Mouse (Mus musculus): ENCODE measurements around the gene 4930564D02Rik. TPM values are rescaled to one million over a fixed set of nuclear protein-coding genes. Genes with fewer than 3 reads are reported as not detected.

Gene 4930564D02Rik
- total and polyA plus RNA-seq, 3 experiments = not detected

DNA sequence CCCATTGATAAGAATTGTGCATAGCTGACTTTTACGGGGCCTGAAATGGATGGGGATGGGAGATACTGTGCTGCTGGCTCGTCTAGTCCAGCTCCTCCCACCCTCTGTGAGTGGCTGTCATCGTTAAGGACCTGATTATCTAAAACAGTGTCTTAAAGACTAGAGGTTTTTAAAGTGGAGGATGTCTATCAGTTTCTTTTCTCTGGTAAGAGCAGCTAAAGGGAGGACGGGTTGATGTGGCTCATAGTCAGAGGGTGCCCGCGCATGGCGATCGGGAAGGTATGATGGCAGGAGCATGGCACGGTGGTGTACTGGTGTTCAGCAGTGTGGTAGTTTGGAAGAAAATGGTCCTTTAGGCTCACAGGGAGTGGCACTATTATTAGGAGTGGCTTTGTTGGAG is 4.0 kb upstream of the 4930564D02Rik start:
- H3K36me3 ChIP-seq (replicated peaks) = no peaks in the 10 kb centered on the region
- no peak for ATAC-seq (ENCODE audit: extremely low read depth, insufficient number of reproducible peaks, low FRiP score, poor library complexity, severe bottlenecking)
- peaks cover 7% of the 10 kb centered on the region; the same call in 1 of the 2 replicates for H3K27me3 ChIP-seq (ENCODE audit: insufficient read depth, low read length)
- H3K9me3 ChIP-seq (replicated peaks) = no peaks in the 10 kb centered on the region
- TF ChIP-seq GATA1 (IDR thresholded peaks at IDR 0.05; ENCODE audit: borderline replicate concordance, low read length) = no peak
- DNase-seq (ENCODE audit: low spot score) = no peak
- no peak overlapping the region for H3K4me3 ChIP-seq (ENCODE audit: low read depth, low read length)
- 0 out of 2 replicates have a peak, but pooled peaks cover 2% of the 10 kb centered on the region for H3K4me1 ChIP-seq (ENCODE audit: insufficient read depth, low read depth, low read length)

DNA sequence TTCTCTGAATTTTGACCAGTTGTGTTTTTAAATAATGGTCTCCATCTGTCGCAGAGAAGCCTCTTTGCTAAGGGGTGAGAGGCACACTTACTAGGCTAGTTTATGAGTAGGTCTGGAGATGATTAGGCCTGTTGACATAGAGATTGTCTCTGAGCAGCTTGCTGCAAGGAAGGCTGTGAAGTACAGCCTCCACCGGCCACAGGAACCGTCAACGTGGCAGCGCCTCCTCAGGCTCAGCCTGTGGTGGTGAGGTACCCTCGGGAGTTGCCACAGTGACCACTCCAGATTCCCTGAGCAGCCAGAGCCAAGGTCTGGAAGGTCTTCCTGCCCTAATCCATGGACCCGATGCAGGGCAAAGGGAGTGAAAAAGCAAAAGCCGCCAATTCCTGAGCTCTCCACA is 3.9 kb downstream of the 4930564D02Rik start:
- no peak for TF ChIP-seq GATA2 (IDR thresholded peaks at IDR 0.05; ENCODE audit: borderline replicate concordance, low read depth, low read length)
- TF ChIP-seq POLR2AphosphoS5 (IDR thresholded peaks at IDR 0.05; ENCODE audit: insufficient replicate concordance, low read depth, low read length) = no peak
- TF ChIP-seq GATA1 (IDR thresholded peaks at IDR 0.05; ENCODE audit: borderline replicate concordance, low read length) = no peak
- TF ChIP-seq CTCF (IDR thresholded peaks at IDR 0.05; ENCODE audit: low read depth, low read length) = no peak
- TF ChIP-seq TAL1 (conservative IDR thresholded peaks at IDR 0.05; ENCODE audit: low read depth, low read length) = no peak
- H3K4me3 ChIP-seq (ENCODE audit: low read depth, low read length) = no peak overlapping the region
- peaks cover 3% of the 10 kb centered on the region; the same call in 1 of the 2 replicates for H3K27me3 ChIP-seq (ENCODE audit: insufficient read depth, low read length)
- no peaks in the 10 kb centered on the region for H3K36me3 ChIP-seq (replicated peaks)
- H3K4me1 ChIP-seq (ENCODE audit: insufficient read depth, low read depth, low read length) = no peaks in the 10 kb centered on the region
- ATAC-seq (ENCODE audit: extremely low read depth, insufficient number of reproducible peaks, low FRiP score, poor library complexity, severe bottlenecking) (no peak), DNase-seq (ENCODE audit: low spot score) (no peak)
- H3K9me3 ChIP-seq (replicated peaks) = no peaks in the 10 kb centered on the region

DNA sequence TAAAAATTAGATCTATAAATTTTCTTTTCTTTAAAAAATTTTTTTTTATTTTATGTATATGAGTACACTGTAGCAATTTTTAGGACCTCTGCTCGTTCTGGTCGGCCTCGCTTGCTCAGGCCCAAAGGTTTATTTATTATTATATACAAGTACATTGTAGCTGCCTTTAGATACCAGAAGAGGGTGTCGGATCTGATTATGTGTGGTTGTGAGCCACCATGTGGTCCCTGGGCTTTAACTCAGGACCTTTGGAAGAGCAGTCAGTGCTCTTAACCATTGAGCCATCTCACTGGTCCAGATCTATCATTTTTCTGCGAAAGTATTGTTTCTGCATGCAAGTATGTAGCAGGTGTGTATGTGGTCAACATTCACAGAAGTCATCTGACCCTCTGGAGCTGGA is 4.6 kb downstream of the 4930564D02Rik start:
- TF ChIP-seq CTCF (IDR thresholded peaks at IDR 0.05; ENCODE audit: low read depth, low read length) (no peak), GATA2 (IDR thresholded peaks at IDR 0.05; ENCODE audit: borderline replicate concordance, low read depth, low read length) (no peak), POLR2AphosphoS5 (IDR thresholded peaks at IDR 0.05; ENCODE audit: insufficient replicate concordance, low read depth, low read length) (no peak), GATA1 (IDR thresholded peaks at IDR 0.05; ENCODE audit: borderline replicate concordance, low read length) (no peak), TAL1 (conservative IDR thresholded peaks at IDR 0.05; ENCODE audit: low read depth, low read length) (no peak)
- H3K4me3 ChIP-seq (ENCODE audit: low read depth, low read length) = no peak overlapping the region
- no peaks in the 10 kb centered on the region for H3K9me3 ChIP-seq (replicated peaks)
- no peak for DNase-seq (ENCODE audit: low spot score)
- no peaks in the 10 kb centered on the region for H3K36me3 ChIP-seq (replicated peaks)
- no peak for ATAC-seq (ENCODE audit: extremely low read depth, insufficient number of reproducible peaks, low FRiP score, poor library complexity, severe bottlenecking)
- H3K4me1 ChIP-seq (ENCODE audit: insufficient read depth, low read depth, low read length) = no peaks in the 10 kb centered on the region
- peaks cover 2% of the 10 kb centered on the region; the same call in 1 of the 2 replicates for H3K27me3 ChIP-seq (ENCODE audit: insufficient read depth, low read length)

DNA sequence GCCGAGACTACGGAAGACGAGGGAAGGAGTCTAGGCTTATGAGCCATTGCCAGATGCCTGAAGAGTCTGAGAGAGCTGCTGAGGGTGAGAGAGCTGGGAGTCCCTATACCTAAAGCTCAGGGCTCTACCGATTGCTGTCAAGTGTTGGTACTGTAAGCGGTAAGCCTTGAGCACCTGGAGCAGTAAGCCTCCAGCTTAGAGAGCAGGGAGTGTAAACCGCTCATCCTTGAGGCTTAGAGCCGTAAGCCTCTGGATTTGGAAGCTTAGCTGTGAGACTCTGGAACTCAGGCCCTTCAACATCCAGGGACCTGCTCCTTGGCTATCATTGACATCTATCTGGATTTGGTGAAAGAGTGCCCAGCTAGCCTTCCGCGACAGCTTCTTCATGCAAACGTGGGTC is 5.9 kb downstream of the 4930564D02Rik start:
- Histone ChIP-seq H3K4me3 (ENCODE audit: low read depth, low read length) (no peak overlapping the region), H3K27me3 (ENCODE audit: insufficient read depth, low read length) (peaks cover 6% of the 10 kb centered on the region), H3K4me1 (ENCODE audit: insufficient read depth, low read depth, low read length) (no peaks in the 10 kb centered on the region), H3K36me3 (replicated peaks) (no peaks in the 10 kb centered on the region), H3K9me3 (replicated peaks) (no peaks in the 10 kb centered on the region)
- no peak for TF ChIP-seq POLR2AphosphoS5 (IDR thresholded peaks at IDR 0.05; ENCODE audit: insufficient replicate concordance, low read depth, low read length)
- TF ChIP-seq CTCF (IDR thresholded peaks at IDR 0.05; ENCODE audit: low read depth, low read length) = no peak
- TF ChIP-seq GATA1 (IDR thresholded peaks at IDR 0.05; ENCODE audit: borderline replicate concordance, low read length) = no peak
- no peak for TF ChIP-seq TAL1 (conservative IDR thresholded peaks at IDR 0.05; ENCODE audit: low read depth, low read length)
- TF ChIP-seq GATA2 (IDR thresholded peaks at IDR 0.05; ENCODE audit: borderline replicate concordance, low read depth, low read length) = no peak
- ATAC-seq (ENCODE audit: extremely low read depth, insufficient number of reproducible peaks, low FRiP score, poor library complexity, severe bottlenecking) (no peak), DNase-seq (ENCODE audit: low spot score) (no peak)

DNA sequence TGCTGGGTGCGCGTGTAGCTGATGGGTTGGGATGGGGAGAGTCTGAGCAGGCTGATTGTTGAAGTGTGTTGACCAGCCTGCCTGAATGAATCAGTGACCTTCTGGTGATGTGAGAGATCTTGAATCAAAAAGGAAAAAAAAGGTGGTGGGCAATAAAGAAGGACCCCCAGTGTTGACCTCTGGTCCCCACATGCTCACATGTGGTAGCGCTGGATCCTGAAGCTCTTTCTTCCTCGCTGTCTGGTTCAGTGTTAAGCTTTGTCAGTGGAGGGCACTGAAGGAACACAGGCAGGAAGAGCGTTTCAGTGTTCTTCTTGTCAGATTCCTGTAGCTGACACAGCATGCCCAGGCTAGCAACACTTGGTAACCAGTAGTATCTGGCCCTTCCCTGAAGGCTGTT is 9.2 kb downstream of the 4930564D02Rik start:
- Histone ChIP-seq H3K27me3 (ENCODE audit: insufficient read depth, low read length) (peaks cover 10% of the 10 kb centered on the region), H3K4me1 (ENCODE audit: insufficient read depth, low read depth, low read length) (no peaks in the 10 kb centered on the region), H3K36me3 (replicated peaks) (no peaks in the 10 kb centered on the region), H3K9me3 (replicated peaks) (no peaks in the 10 kb centered on the region), H3K4me3 (ENCODE audit: low read depth, low read length) (no peak overlapping the region)
- no peak for TF ChIP-seq CTCF (IDR thresholded peaks at IDR 0.05; ENCODE audit: low read depth, low read length)
- no peak for TF ChIP-seq TAL1 (conservative IDR thresholded peaks at IDR 0.05; ENCODE audit: low read depth, low read length)
- TF ChIP-seq GATA1 (IDR thresholded peaks at IDR 0.05; ENCODE audit: borderline replicate concordance, low read length) = no peak
- DNase-seq (ENCODE audit: low spot score) (no peak), ATAC-seq (ENCODE audit: extremely low read depth, insufficient number of reproducible peaks, low FRiP score, poor library complexity, severe bottlenecking) (no peak)

DNA sequence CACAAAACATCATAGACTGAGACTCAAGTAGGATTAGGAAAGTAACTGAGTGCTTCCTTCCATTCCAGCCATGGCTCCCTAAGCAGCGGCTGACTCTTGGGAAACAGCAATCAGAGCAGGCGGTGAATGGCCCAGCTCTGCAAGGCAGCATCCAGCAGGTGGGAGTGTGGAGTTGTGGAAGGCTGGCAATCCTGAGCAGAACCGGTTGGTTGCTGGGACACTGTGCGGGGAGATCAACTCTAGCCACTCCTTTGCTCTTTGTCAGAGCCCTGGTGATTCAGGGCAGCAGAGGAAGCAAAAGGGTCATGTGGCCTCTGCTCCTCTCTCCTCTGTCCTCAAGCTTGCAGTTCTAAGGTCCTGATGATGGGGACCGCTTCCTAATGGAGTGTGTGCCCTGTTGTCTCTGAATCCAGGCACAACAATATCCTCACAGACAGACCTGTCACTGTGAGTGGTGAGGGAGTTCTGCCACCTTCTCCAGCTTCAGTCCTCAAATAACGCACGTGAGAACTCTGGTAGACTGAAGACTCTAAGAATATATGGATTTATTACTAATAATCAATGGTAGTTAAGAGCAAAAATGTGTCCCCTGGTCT is 11.7 kb downstream of the 4930564D02Rik start:
- Histone ChIP-seq H3K9me3 (replicated peaks) (no peaks in the 10 kb centered on the region), H3K4me1 (ENCODE audit: insufficient read depth, low read depth, low read length) (no peaks in the 10 kb centered on the region), H3K4me3 (ENCODE audit: low read depth, low read length) (no peak overlapping the region), H3K36me3 (replicated peaks) (no peaks in the 10 kb centered on the region), H3K27me3 (ENCODE audit: insufficient read depth, low read length) (peaks cover 10% of the 10 kb centered on the region)
- TF ChIP-seq POLR2AphosphoS5 (IDR thresholded peaks at IDR 0.05; ENCODE audit: insufficient replicate concordance, low read depth, low read length) (no peak), TAL1 (conservative IDR thresholded peaks at IDR 0.05; ENCODE audit: low read depth, low read length) (no peak), GATA1 (IDR thresholded peaks at IDR 0.05; ENCODE audit: borderline replicate concordance, low read length) (no peak), GATA2 (IDR thresholded peaks at IDR 0.05; ENCODE audit: borderline replicate concordance, low read depth, low read length) (no peak), CTCF (IDR thresholded peaks at IDR 0.05; ENCODE audit: low read depth, low read length) (no peak)
- DNase-seq (ENCODE audit: low spot score) = no peak
- no peak for ATAC-seq (ENCODE audit: extremely low read depth, insufficient number of reproducible peaks, low FRiP score, poor library complexity, severe bottlenecking)

DNA sequence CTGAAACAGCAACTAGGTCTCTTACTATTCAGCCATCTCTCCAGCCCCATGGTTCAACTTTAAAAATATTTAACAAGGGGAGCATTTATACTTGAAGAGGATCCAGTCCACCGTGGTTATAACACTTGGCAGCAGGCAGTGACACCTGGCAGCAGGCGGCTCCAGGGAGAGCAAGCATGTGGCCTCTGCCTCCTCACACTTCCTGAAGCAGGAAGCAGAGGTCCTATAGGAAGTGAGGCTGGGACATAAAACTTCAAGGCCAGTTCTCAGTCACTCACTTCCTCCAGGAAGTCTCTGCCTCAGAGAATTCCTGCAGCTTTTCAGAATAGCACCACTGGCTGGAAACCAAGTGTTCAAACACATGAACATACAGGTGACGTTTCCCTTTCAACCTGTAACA is 20.7 kb downstream of the 4930564D02Rik start:
- no peak for ATAC-seq (ENCODE audit: extremely low read depth, insufficient number of reproducible peaks, low FRiP score, poor library complexity, severe bottlenecking)
- no peaks in the 10 kb centered on the region for H3K36me3 ChIP-seq (replicated peaks)
- no peaks in the 10 kb centered on the region for H3K27me3 ChIP-seq (ENCODE audit: insufficient read depth, low read length)
- no peak overlapping the region for H3K4me3 ChIP-seq (ENCODE audit: low read depth, low read length)
- no peak for DNase-seq (ENCODE audit: low spot score)
- TF ChIP-seq TAL1 (conservative IDR thresholded peaks at IDR 0.05; ENCODE audit: low read depth, low read length) = no peak
- H3K9me3 ChIP-seq (replicated peaks) = no peaks in the 10 kb centered on the region
- H3K4me1 ChIP-seq (ENCODE audit: insufficient read depth, low read depth, low read length) = peaks cover 3% of the 10 kb centered on the region; the same call in 1 of the 2 replicates

All from G1E (cell line).